Mouse (Mus musculus) G1E (cell line): Measurements from ENCODE around the gene Spon1.

Experiments used
- CTCF ChIP-seq: IDR thresholded peaks from 2 replicates; pipeline ENCODE4 v1.5.1; 2012; ENCODE audit warnings: low read depth, low read length, inconsistent platforms, mixed read lengths
- GATA1 ChIP-seq: IDR thresholded peaks from 2 replicates; pipeline ENCODE4 v1.6.1; 2012; ENCODE audit warnings: borderline replicate concordance, low read length, inconsistent platforms, mixed read lengths
- POLR2AphosphoS5 ChIP-seq: IDR thresholded peaks from 2 replicates; pipeline ENCODE4 v1.6.1; 2012; ENCODE audit warnings: low read depth, low read length, inconsistent platforms; ENCODE audit not compliant: insufficient replicate concordance
- TAL1 ChIP-seq: conservative IDR thresholded peaks from 2 replicates; pipeline ENCODE4 v1.6.1; 2012; ENCODE audit warnings: low read depth, low read length, inconsistent platforms, mixed read lengths

- TF ChIP-seq CTCF = no peak
- no peak for TF ChIP-seq TAL1
- no peak for TF ChIP-seq GATA1
- no peak for TF ChIP-seq POLR2AphosphoS5
These were observed 299.8 kb downstream of the Spon1 start for GRCm38 (mm10) chr7:114065407-114066185.
